Mouse (Mus musculus) intestine, embryonic 16.5 days (tissue): ENCODE data around the gene Sun3. TPM values are rescaled to one million over a fixed set of nuclear protein-coding genes. Genes with fewer than 3 reads are reported as not detected.
A peak's percentile ranks its signal among the peaks of the same experiment; 100 is the strongest.

Source experiments
- ATAC-seq: fragments of 200-750 bp; cut with Nextera tagmentation; 2 replicates; pipeline ENCODE4 v1.8.0; 2017; ENCODE audit warnings: moderate TSS enrichment, moderate library complexity
- H3K27ac ChIP-seq: fragments of 300-500 bp; sonication (generic); 2 replicates; pipeline ENCODE4 v1.5.1; 2014; ENCODE audit warnings: mild to moderate bottlenecking, low read length
- H3K27me3 ChIP-seq: fragments of 300-500 bp; sonication (generic); replicated peaks from 2 replicates; pipeline ENCODE4 v1.6.1; 2014; ENCODE audit warnings: low read length, control low read depth, mixed read lengths; ENCODE audit not compliant: control insufficient read depth, insufficient read depth
- H3K36me3 ChIP-seq: fragments of 300-500 bp; sonication (generic); 2 replicates; pipeline ENCODE4 v1.6.1; 2014; ENCODE audit warnings: low read length, control low read depth; ENCODE audit not compliant: control insufficient read depth, insufficient read depth
- H3K4me1 ChIP-seq: fragments of 300-500 bp; sonication (generic); 2 replicates; pipeline ENCODE4 v1.6.1; 2014; ENCODE audit warnings: low read length, control low read depth, mixed read lengths; ENCODE audit not compliant: control insufficient read depth, insufficient read depth
- H3K4me2 ChIP-seq: fragments of 300-500 bp; sonication (generic); 2 replicates; pipeline ENCODE4 v1.6.1; 2014; ENCODE audit warnings: low read depth, low read length, control low read depth
- H3K4me3 ChIP-seq: fragments of 300-500 bp; sonication (generic); 2 replicates; pipeline ENCODE4 v1.5.1; 2014; ENCODE audit warnings: mild to moderate bottlenecking, low read length
- H3K9ac ChIP-seq: fragments of 300-500 bp; sonication (generic); 2 replicates; pipeline ENCODE4 v1.6.1; 2014; ENCODE audit warnings: low read depth, low read length
- H3K9me3 ChIP-seq: fragments of 300-500 bp; sonication (generic); 2 replicates; pipeline ENCODE4 v1.6.1; 2016; ENCODE audit warnings: low read length, control low read depth; ENCODE audit not compliant: control insufficient read depth
- WGBS: fragments of 180-500 bp; shearing (Covaris S2); extraction: QIAGEN DNeasy Blood & Tissue Kit; methylation state at CpG from one replicate; pipeline ENCODE4 v1.1.7; 2014; 5-methylcytosine and 5-hydroxymethylcytosine counted together
- polyA plus RNA-seq: library from polyadenylated mRNA; unstranded; fragments of >200 nt; fragmentation: Nextera tagmentation; extraction: Ambion mirVana; gene quantifications from 2 replicates; pipeline ENCODE4 v1.2.1, GENCODE M21; 2015

Gene Sun3
- polyA plus RNA-seq, 1 experiment from 2014 or later: 0.18 TPM

DNA sequence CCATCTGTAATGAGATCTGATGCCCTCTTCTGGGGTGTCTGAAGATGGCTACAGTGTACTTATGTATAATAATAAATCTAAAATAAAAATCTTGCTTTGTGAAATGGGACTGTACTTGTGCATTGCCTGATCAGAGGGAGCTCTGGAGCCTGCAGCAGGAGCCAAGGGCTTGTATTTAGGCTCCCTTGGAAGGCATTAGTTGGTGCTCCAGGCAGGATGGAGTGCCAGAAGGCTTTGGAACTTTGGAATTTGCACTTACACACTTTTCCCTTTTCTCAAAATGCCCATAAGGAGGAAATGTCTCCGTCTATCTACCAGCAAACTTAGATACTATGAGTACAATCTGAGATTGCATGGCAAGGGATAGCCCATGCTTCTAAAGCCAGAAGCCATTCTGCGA, 2.2 kb downstream of the Sun3 start:
- Histone ChIP-seq H3K36me3 (no peaks in the 10 kb centered on the region), H3K4me1 (no peaks in the 10 kb centered on the region), H3K4me2 (no peak overlapping the region), H3K27ac (no peak overlapping the region), H3K9ac (no peak overlapping the region), H3K27me3 (peaks cover 3% of the 10 kb centered on the region; the same call in 1 of the 2 replicates), H3K9me3 (no peaks in the 10 kb centered on the region), H3K4me3 (no peak overlapping the region)
- ATAC-seq: no peak
- 89% methylated on average over 2 of the region's 2 CpGs for WGBS

- no peak for ATAC-seq
- WGBS: 82% methylated on average over 2 of the region's 2 CpGs
- Histone ChIP-seq H3K36me3 (no peaks in the 10 kb centered on the region), H3K27me3 (no peaks in the 10 kb centered on the region), H3K4me3 (no peak overlapping the region), H3K27ac (no peak overlapping the region), H3K9me3 (no peaks in the 10 kb centered on the region), H3K4me1 (no peaks in the 10 kb centered on the region), H3K9ac (no peak overlapping the region), H3K4me2 (no peak overlapping the region)
Measured at GRCm38 (mm10) chr11:9031530-9031929, 17.3 kb downstream of the Sun3 start.

GRCm38 (mm10) chr11:9025211-9025610, 23.6 kb downstream of the Sun3 start:
- no peak overlapping the region for H3K4me3 ChIP-seq
- no peak overlapping the region for H3K27ac ChIP-seq
- WGBS: 70% methylated on average over 3 of the region's 3 CpGs
- no peaks in the 10 kb centered on the region for H3K9me3 ChIP-seq
- no peaks in the 10 kb centered on the region for H3K4me1 ChIP-seq
- H3K36me3 ChIP-seq: no peaks in the 10 kb centered on the region
- H3K27me3 ChIP-seq: no peaks in the 10 kb centered on the region
- no peak overlapping the region for H3K4me2 ChIP-seq
- ATAC-seq: no peak
- H3K9ac ChIP-seq: no peak overlapping the region

DNA sequence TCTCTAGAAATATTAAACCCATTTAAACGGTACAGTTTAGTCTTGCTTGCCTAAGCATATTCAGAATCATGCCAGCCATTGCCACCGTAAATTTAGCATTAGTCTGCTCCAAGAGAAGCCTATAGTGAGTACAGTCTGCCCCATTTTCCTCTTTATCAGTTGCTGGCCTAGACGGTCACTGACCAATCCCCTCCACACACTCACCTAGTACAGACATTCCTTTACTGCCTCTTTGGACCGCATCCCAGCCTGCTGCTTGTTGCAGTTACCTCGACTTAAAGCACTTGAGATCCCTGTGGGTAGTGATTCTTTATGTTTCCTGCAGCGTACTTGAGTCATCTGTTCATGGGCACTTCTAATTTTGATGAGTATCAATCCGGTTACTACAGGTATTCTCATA, 24.0 kb downstream of the Sun3 start:
- no peak overlapping the region for H3K27ac ChIP-seq
- no peaks in the 10 kb centered on the region for H3K4me1 ChIP-seq
- H3K4me3 ChIP-seq: no peak overlapping the region
- H3K9me3 ChIP-seq: no peaks in the 10 kb centered on the region
- WGBS: 74% methylated on average over 7 of the region's 7 CpGs
- no peaks in the 10 kb centered on the region for H3K36me3 ChIP-seq
- no peak for ATAC-seq
- H3K9ac ChIP-seq: no peak overlapping the region
- no peaks in the 10 kb centered on the region for H3K27me3 ChIP-seq
- H3K4me2 ChIP-seq: no peak overlapping the region

DNA sequence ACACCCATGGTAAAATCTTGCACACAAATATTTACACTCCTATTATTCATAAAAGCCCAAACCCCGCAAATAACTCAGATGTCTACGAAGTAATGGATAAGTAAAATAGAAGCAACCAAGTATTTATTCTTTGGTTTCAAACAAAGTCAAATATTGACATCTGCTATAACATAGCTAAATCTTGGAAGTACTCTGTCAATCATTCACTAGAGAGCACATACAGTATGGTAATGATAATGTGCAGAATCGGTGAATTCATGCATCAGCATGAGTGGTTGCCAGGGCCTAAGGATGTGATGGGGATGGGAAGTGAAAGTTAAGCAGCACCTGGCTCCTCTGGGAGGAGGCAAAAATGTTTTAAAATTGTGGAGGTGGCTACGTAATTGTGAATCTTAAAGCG, 28.6 kb downstream of the Sun3 start:
- 76% methylated on average over 5 of the region's 5 CpGs for WGBS
- H3K9ac ChIP-seq: no peak overlapping the region
- no peaks in the 10 kb centered on the region for H3K4me1 ChIP-seq
- H3K4me2 ChIP-seq: no peak overlapping the region
- no peaks in the 10 kb centered on the region for H3K9me3 ChIP-seq
- H3K36me3 ChIP-seq: no peaks in the 10 kb centered on the region
- no peak overlapping the region for H3K4me3 ChIP-seq
- no peak for ATAC-seq
- H3K27ac ChIP-seq: no peak overlapping the region
- H3K27me3 ChIP-seq: no peaks in the 10 kb centered on the region

- Histone ChIP-seq H3K4me2 (no peak overlapping the region), H3K9me3 (no peaks in the 10 kb centered on the region), H3K9ac (no peak overlapping the region), H3K27me3 (no peaks in the 10 kb centered on the region), H3K4me1 (no peaks in the 10 kb centered on the region), H3K4me3 (no peak overlapping the region), H3K36me3 (no peaks in the 10 kb centered on the region), H3K27ac (no peak overlapping the region)
- 78% methylated on average over 6 of the region's 6 CpGs for WGBS
- no peak for ATAC-seq
Measured at GRCm38 (mm10) chr11:9018491-9019267, 30.1 kb downstream of the Sun3 start.

- no peak overlapping the region for H3K4me3 ChIP-seq
- no peaks in the 10 kb centered on the region for H3K27me3 ChIP-seq
- H3K9ac ChIP-seq: no peak overlapping the region
- H3K4me1 ChIP-seq: peaks cover 3% of the 10 kb centered on the region
- no peaks in the 10 kb centered on the region for H3K9me3 ChIP-seq
- no peaks in the 10 kb centered on the region for H3K36me3 ChIP-seq
- 61% methylated on average over 3 of the region's 3 CpGs for WGBS
- ATAC-seq: no peak; the same call in 1 of the 2 replicates
- H3K27ac ChIP-seq: no peak overlapping the region
- H3K4me2 ChIP-seq: no peak overlapping the region
Measured at GRCm38 (mm10) chr11:9014740-9015139, 34.1 kb downstream of the Sun3 start.

GRCm38 (mm10) chr11:9011348-9011747, 37.4 kb downstream of the Sun3 start:
- Histone ChIP-seq H3K27ac (peak overlapping the region; percentile 88), H3K27me3 (no peaks in the 10 kb centered on the region), H3K4me2 (peak overlapping the region; percentile 85), H3K9me3 (no peaks in the 10 kb centered on the region), H3K36me3 (no peaks in the 10 kb centered on the region), H3K4me3 (peak overlapping the region; percentile 87), H3K4me1 (peaks cover 5% of the 10 kb centered on the region), H3K9ac (peak overlapping the region; percentile 93)
- WGBS: 3% methylated on average over 3 of the region's 3 CpGs
- peak; percentile 59 for ATAC-seq

- H3K36me3 ChIP-seq: no peaks in the 10 kb centered on the region
- ATAC-seq: peak; percentile 98
- H3K9me3 ChIP-seq: no peaks in the 10 kb centered on the region
- peak within 1 kb of the TSS; percentile 93 for H3K9ac ChIP-seq
- H3K4me1 ChIP-seq: peaks cover 5% of the 10 kb centered on the region
- H3K4me2 ChIP-seq: peak within 1 kb of the TSS; percentile 85
- peak within 1 kb of the TSS; percentile 87 for H3K4me3 ChIP-seq
- under 1% methylated on average over 43 of the region's 43 CpGs for WGBS
- no peaks in the 10 kb centered on the region for H3K27me3 ChIP-seq
- peak within 1 kb of the TSS; percentile 88 for H3K27ac ChIP-seq
Measured at GRCm38 (mm10) chr11:9010853-9011339, 37.9 kb downstream of the Sun3 start, which contains the start of gene Hus1. Gene Hus1, minus strand, starts transcription at chr11:9011191.
